Mouse (Mus musculus): ENCODE results near the gene Psmc5.
A peak's percentile ranks its signal among the peaks of the same experiment; 100 is the strongest.

The Psmc5 gene

DNA sequence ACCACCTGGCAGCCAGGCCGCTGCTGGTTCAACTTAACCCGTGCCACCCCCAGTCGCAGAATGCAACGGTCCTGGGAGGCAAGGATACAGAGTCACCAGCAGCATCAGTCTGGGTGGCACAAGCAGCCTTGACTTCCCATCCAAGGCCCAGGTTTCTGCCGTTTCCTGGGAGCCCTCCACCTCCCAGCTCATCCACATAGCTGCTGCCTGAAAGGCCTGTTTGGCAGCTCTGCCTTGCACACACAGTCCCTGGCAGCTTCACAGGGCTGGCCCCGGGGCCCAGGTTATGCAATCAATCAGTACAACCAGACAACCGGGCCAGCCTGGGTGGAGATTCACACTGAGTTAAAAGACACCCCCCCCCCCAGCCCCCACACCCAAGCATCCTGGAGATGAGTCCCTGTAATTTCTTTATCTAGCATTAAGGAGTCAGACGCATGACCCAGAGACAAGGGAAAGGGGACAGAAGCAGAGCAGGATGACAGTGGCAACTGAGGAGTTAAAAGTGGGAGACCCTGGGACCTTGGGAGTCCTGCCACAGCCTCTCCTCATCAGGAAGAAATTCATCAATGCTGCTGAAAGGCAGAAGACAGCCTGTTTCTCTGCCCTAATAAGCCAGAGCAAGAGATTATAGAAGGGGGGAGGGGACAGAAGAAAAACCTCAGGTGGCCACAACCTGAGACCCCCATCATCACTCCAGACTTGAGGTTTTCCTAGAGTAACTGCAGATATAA lies 12.5 kb downstream of the Psmc5 start:
- no peak for DNase-seq (ENCODE audit: low read depth, low spot score)

DNA sequence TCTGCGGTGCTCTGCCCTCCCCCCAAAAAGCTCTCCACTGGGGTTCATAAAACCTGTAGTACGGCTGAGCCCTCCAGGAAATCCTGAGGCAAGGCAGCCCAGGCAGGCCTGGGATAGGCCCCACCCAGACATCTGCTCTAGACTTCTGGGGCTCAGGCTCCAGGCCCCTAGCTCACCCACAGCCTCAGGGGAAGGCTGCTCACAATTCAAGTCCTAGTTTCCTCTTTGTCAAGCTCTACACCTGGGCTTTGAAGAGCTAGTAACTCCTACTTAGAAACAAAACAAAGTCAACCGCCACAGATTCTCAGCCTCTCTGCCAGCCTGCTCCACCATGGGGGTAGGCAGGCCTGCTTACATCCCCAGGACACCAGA lies 13.1 kb downstream of the Psmc5 start:
- no peak for DNase-seq (ENCODE audit: low read depth, low spot score)

DNA sequence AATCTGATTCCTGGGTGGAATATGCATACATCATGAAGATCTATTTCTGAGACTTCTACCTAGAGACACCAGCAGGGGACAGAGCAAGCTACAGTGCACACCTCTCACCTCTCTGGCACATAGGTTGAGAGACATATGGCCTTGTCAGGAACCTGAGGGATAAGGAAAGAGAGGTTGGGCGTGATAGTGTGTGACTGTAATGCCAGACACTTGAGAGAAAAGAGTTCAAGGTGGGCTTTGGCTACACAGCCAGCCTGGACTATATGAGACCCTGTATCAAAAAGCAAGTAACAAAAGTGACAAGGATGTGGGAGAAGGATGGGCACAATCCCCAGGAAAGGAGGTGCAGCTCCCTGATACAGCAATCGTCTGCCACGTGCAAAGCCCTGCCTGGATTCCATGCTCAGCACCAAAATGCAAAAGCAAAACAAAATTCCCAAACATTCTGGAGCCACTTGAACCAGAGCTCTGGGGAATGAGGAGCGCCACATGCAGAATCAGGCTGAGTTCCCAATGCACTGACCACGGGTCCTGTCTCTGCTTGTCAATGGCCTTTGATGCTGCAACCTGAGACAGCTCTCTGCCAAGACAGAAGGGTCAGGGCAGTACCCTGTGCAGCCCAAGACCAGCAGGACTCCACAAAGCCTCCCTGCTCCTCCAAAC lies 15.3 kb downstream of the Psmc5 start:
- no peak for DNase-seq (ENCODE audit: low read depth, low spot score)

DNA sequence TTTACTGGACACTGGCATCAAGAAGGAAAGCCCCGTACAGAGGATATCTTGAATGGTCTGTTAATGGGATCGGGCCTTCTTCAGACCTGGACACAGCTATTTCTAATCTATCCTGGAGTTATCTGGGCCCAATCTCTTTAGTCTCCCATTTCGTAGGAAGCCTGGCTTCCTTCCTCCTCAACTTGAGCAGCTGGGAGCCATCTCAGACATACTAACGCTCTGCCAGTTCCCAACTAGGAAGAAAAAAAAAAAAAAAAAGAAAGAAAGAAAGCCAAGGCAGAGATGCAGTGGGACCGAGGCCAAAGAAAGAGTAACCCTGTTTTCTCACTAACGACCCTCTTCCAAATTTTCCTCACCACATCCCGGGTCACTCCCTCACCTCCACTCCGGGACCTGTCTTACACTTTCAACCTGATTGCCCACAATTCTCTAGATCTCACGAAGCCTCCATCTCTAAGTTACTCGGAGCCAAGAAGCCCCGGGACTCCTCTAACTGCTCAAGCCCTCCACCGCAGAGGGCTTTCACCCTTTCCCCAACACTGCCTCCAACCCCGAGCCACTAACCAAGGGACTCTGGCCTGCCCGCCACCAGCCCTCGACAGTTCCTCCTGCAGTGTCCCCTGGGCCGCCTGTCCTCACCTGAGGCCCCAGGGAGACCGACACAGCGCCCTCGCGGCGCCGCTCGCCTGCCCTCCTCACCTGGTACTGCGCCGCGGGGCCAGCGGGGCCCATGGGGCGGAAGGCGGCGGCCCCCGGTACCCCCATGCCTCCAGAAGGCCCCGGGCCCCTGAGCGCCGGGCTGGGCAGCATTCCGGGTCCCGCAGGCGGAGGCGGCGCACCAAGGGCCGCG lies 16.1 kb downstream of the Psmc5 start:
- DNase-seq (ENCODE audit: low read depth, low spot score): no peak

DNA sequence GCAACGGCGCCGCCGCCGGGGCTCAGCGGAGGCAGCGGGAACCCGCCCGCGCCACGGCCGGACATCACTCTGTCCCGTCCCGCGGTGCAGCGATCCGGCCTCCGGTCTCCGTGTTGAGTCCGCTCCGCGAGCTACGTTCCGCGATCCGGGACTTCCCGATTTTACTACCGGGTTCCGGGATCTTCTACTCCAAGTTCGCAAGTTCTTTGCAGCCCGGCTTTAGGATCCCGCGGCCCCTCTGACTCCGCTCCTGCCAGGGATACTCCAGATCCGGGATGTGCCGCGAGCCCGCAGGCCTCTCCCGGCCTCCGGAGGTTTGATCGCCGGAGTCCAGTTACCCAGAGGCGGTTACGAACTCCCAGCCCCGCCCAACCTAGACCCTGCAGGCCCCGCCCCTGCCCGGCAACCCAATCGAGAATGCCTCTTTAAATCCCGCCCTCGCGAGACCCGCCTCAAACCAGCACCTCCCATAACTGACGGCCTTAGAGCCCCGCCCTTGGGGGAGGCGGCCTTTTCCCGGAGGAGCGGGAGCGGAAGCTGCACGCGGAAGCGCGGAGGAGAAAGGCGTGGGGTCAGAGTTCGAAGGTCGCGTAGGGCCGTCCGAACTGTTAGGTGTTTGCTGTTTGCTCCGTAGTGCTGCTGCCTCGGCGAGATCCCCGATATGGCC lies 16.8 kb downstream of the Psmc5 start, which contains the start of gene Smarcd2:
TSS of gene Smarcd2 (minus strand) at position 329 of the 667 bp plus-strand sequence.
- peak; percentile 99 for DNase-seq (ENCODE audit: low read depth, low spot score)

DNA sequence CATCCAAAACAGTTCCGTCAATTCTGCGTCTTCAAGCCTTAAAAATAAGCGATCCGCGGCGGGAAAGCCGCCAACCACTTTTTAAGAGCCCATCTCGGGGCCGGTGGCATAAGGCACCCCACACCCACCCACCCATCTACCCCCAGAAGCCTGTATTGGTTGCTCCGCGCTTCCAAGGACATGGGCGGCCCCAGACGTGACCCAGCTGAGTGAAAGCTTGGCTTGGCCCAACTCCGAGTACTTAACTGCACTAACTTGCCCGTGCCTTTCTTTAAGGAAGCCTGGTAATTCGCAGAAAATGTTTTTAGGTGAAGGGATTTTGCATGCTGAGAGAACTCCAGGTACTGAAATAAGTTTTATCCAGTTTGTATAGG lies 17.3 kb downstream of the Psmc5 start:
- no peak for DNase-seq (ENCODE audit: low read depth, low spot score)

DNA sequence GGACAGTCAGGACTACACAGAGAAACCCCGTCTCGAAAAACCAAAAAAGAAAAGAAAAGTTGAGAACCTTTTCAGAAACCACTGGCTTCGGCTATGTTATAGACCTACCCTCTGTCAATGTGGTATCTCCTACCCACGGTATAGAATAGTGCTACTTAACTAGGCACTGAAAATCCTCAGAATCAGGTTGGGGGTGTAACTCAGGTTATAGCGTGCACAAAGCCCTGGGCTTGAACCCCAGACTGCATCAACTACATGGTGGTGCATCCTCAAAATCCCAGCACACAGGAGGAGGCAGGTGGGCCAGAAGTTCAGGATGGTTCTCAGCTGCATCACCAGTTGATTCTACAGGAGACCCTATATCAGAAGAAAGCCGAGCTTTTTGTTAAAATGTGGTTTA lies 17.9 kb downstream of the Psmc5 start:
- no peak for DNase-seq (ENCODE audit: low read depth, low spot score)

DNA sequence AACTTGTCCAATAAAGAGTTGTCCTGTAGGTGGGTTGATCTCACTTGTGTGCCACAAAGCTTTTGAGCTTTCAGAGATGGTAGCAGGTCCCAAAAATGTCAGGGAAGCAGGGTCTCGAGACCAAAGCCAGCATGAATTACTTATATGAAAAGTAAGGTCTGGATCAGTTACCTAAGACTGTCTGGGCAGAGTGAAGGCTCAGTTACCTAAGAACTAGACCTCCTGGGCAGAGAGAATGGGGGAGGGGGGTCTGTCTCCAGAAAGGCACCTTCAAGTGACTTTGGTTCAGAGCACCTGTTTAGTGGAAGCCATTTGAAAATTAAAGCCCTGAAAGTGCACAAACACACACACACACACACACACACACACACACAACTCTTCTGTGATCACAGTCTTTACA lies 18.4 kb downstream of the Psmc5 start:
- no peak for DNase-seq (ENCODE audit: low read depth, low spot score)

DNA sequence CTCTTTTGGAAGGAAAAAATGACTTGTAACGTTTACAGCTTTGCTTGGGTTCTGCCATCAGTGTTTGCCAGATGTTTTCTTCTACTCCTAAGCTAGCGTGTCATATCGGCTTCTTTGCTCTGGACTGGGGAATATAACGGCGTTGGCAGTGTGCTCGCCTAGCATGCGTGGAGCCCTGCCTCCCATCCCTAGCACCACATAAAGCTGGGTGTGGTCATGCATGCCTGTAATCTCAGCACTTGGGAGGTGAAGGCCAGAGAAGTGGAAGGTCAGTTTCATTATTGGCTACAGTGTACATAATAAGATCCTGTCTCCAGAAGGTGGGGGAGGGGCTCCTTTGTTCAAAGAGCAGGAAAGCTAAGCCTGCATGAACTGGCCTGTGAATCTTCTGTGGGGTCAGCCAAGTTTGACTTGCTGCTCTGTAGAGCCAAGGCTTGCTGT lies 19.0 kb downstream of the Psmc5 start:
- no peak for DNase-seq (ENCODE audit: low read depth, low spot score)

DNA sequence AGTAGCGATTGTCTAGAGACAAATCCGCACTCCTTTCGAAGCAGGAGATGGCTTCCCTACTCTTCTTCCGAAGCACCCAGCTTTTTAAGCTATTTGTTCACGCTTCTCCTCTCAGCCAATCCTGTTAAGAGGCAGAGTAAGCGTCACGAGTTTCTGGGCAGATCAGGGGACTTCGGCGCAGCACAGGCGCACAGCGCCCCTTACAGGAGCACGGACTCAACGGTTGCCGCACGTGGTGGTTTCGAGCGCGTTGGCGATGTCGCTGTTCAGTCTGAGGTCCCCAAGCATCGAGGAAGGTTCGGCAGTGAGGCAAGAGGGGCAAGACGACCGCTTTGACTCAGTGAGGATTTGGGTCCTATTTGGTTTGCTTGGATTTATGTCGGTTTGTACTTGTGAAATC lies 20.5 kb downstream of the Psmc5 start, which contains the start of gene Tcam1:
TSS of gene Tcam1 (plus strand) at position 219 of the 400 bp plus-strand sequence.
- DNase-seq (ENCODE audit: low read depth, low spot score): peak; percentile 95

DNA sequence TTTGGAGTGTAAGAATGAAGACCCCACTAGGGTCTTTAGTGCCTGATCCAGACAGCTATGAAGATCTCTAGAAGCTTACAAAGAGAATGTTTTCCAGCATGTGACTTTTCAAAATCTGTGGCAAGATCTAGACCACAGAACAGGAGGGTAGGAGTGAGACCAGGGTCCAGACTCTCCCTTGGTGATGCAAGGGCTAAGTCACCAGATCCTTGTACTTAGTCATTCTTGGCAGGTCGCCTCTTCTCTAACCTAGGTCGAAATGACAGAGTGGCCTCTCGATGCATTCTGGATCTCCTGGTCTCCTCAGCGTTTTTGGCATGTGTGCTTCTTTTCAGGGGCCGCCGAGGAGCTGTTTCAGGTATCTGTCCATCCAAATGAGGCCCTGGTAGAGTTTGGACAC lies 26.5 kb downstream of the Psmc5 start:
- no peak for DNase-seq (ENCODE audit: low read depth, low spot score)

DNA sequence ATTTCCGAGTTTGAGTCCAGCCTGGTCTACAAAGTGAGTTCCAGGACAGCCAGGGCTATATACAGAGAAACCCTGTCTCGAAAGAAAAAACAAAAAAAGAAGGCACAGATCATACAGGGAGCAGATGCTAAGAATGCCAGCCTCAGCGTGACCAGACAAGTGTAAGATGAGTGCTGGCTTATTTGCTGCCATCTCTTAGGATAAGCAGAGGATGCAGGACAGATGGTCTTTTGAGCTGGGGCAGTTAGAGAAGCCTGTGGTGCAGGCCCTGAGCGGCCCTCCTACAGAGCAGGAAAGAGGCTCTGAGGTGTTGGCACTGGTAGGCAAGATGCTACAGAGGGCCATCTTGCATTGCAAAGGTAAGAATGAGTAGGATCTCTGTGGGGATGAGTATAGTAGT lies 27.4 kb downstream of the Psmc5 start:
- no peak for DNase-seq (ENCODE audit: low read depth, low spot score)

DNA sequence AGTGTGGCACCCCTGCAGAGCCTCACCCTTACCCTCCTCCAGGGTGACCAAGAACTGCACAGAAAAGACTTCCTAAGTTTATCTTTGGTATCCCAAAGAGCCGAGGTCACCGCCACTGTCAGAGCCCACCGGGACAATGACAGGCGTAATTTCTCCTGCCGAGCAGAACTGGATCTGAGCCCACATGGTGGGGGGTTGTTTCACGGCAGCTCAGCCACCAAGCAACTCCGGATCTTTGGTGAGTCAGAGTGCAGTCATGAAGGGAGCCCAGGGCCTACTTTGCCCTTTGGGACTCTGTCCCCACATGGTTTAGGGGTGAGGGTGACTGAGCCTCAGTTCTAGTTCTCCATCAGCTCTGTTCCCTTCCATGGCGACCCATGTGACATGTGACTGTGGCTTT lies 28.2 kb downstream of the Psmc5 start:
- DNase-seq (ENCODE audit: low read depth, low spot score): no peak

DNA sequence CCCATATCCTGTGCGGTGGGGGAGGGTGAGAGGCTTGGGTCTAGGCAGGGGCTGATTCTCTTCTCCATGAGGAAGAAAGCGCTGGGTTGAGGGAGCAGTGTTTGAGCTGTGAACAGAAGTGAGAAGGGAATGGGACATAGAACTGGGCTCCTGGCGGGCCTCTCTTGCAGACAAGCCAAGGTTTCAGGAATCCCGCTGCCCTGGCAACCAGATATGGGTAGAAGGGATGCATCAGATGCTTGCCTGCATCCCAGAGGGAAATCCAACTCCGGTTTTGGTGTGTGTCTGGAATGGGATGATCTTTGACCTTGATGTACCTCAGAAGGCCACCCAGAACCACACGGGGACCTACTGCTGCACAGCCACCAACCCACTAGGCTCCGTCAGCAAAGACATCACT lies 30.3 kb downstream of the Psmc5 start:
- DNase-seq (ENCODE audit: low read depth, low spot score): no peak

DNA sequence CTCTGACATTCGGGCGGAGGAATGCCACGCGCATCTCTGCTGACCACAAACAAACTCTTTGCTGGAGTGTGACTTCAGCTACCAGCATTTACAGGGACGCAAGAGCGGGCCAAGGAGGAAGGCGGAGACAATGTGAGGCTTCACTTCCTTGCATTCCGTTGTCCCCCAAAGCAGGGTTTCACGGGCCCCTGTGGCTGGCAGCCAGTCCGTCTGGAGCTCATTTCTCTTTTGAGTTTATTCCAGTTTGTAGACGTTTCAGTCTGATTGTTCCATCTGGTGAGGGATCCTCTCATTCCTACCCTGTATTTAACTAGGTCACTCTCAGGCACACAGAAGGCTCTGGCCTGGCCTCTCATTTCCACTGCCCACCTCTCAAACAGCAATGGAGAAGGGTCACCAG lies 31.0 kb downstream of the Psmc5 start:
- DNase-seq (ENCODE audit: low read depth, low spot score): no peak

DNA sequence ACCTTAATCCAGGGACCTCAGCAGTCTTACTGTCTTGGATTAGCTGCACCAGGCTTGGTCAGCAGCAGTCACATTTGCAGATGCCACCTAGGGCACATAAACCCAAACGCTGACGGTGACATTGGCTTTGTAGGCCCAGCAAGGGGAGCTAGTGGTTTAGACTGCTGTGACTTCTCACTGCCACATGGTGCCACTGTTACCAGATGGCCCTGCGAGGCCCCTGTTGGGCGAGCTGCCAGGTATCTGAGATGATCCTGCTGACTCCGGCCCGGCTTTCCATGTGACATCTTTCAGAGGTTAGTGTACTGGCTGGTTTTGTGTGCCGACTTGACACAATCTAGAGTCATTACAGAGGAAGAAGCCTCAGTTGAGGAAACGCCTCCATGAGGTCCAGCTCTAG lies 33.4 kb downstream of the Psmc5 start:
- DNase-seq (ENCODE audit: low read depth, low spot score): no peak

DNA sequence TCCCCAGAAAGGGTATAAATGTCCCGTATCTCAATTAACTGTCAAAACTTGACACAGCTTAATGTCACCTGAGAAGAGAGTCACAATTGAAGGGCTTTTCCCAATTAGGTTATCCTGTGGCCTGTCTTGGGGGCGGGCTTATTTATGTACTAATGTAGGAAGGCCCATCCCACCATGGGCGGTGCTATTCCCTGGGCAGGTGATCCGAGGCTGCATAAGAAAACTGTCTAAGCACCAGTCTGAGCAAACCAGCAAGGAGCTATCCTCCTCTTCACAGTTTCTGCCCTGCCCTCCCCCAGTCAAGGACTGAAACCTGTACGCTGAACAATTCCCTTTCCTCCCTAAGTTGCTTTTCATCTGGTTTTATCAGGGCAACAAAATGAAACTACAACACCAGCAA lies 34.4 kb downstream of the Psmc5 start:
- DNase-seq (ENCODE audit: low read depth, low spot score): no peak

DNA sequence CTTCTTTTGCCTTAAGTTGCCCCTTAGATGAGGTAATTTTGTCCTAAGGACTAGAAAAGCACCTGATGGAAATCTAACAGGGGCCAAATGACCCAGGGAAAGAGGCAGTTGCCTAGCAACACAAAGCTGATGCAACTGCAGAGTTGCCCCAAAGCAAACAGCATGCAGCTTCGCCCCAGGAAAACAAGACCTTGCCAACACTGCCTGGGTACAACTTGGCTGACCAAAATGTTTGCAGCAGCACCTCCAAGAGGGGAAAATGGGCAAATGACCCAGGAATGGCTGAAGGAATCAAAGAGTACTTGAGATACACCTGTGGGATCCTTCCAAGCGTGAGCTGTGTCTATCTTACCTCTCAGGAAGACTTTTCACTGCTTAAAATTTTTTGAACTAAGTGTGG lies 35.9 kb downstream of the Psmc5 start:
- DNase-seq (ENCODE audit: low read depth, low spot score): no peak

DNA sequence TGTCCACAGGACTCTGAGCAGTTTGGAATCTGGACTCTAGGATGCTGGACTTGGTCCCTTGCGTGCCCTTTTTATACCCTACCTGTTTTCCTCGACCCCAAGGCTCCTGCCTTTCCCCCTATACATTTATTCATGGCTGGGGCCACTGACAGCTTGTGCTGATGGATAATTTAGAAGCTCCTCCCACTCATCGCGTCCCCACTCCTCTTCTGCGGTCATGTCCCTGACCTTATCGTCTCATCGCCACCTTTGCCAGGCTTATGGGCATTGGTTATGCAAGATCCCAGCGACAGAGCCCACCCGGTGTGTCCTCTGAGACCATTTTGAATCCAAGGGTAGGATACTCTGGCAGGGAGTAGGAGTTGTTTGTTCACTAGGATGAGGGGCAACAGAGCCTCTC lies 45.8 kb downstream of the Psmc5 start, which contains the start of gene Gh:
TSS of gene Gh (minus strand) at position 101 of the 400 bp plus-strand sequence.
- no peak for DNase-seq (ENCODE audit: low read depth, low spot score)

DNA sequence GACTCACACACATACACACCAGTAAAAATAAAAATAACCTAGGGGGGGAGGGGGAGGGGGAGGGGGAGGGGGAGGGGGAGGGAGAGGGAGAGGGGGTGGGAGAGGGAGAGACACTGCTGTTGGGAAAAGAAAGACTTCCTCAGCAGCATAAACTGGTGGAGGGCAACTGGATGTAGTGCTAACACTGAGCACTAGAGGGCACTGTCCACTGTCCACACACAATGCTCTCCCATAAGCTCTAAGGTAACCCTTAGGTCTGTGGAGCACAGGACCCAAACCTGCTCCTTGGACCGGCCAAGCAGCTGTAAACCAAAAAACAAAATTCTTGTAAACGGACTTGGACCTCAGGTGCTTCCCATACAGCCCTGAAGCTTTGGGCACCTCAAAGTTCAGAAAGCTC lies 46.7 kb downstream of the Psmc5 start:
- DNase-seq (ENCODE audit: low read depth, low spot score): peak; percentile 67

DNA sequence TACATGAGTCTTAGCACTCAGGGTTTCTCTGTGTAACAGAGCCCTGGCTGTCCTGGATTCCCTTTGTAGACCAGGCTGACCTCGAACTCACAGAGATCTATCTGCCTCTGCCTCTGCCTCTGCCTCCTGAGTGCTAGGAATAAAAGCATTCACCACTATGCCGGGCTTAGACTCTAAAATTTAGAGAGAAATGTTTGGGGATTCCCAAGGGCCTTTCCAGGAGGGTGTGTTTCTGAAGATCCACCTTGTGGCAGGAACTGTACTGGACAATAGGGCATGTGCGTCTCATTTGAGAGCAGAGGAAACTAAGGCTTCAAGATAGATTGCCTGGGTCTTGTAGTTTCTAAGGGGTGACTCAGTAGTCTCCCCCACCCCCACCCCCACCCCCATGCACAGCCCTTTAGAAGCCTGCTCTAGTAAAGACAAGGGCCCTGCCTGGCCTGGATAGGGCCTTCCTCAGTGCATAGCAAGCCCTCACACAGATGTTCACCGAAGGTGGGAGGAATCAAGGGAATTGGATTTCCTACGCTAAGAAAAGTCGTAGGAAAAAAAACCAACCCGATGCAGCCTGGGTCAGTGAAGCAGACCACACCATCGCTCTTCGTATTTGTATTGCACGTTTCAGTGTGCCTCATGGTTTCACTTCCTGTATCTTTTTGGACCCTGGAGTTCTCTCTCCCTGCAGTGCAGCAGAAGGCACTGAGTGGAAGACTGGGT lies 49.6 kb downstream of the Psmc5 start:
- DNase-seq (ENCODE audit: low read depth, low spot score): no peak
